Mouse (Mus musculus) kidney, adult 18-20 months (tissue): ENCODE results near the gene Nucb1.

Experiments used
- DNase-seq: peaks from one replicate; pipeline ENCODE4 v3.0.0; 2021

The Nucb1 gene

GRCm38 (mm10) chr7:45461781-45462180 lies 48.4 kb downstream of the Nucb1 start:
- no peak for DNase-seq

GRCm38 (mm10) chr7:45461326-45461725 lies 48.9 kb downstream of the Nucb1 start:
- no peak for DNase-seq

- peak; percentile 81 for DNase-seq
These were observed 49.3 kb downstream of the Nucb1 start for GRCm38 (mm10) chr7:45460860-45461314.

GRCm38 (mm10) chr7:45460377-45460776 lies 49.8 kb downstream of the Nucb1 start:
- DNase-seq = peak; percentile 71

- DNase-seq = peak; percentile 96
These were observed 50.6 kb downstream of the Nucb1 start, which contains the start of gene Ftl1 for GRCm38 (mm10) chr7:45459564-45460140. Ftl1 (minus strand) TSS chr7:45459884.

- DNase-seq = peak; percentile 79
These were observed 51.2 kb downstream of the Nucb1 start for GRCm38 (mm10) chr7:45458748-45459563.

GRCm38 (mm10) chr7:45457204-45458060 lies 52.8 kb downstream of the Nucb1 start:
- peak; percentile 71 for DNase-seq

- no peak for DNase-seq
These were observed 53.4 kb downstream of the Nucb1 start for GRCm38 (mm10) chr7:45456721-45457203.

GRCm38 (mm10) chr7:45455932-45456696 lies 54.1 kb downstream of the Nucb1 start:
- no peak for DNase-seq

- DNase-seq = no peak
These were observed 55.2 kb downstream of the Nucb1 start for GRCm38 (mm10) chr7:45454971-45455370.

- peak; percentile 85 for DNase-seq
These were observed 58.7 kb downstream of the Nucb1 start for GRCm38 (mm10) chr7:45451344-45451982.

GRCm38 (mm10) chr7:45449974-45450373 lies 60.2 kb downstream of the Nucb1 start:
- no peak for DNase-seq

- DNase-seq = no peak
These were observed 62.7 kb downstream of the Nucb1 start for GRCm38 (mm10) chr7:45447325-45447990.

- no peak for DNase-seq
These were observed 63.6 kb downstream of the Nucb1 start for GRCm38 (mm10) chr7:45446589-45446988.

GRCm38 (mm10) chr7:45443526-45444420 lies 66.4 kb downstream of the Nucb1 start:
- no peak for DNase-seq
